ENCODE assay signal across 9 mouse cellular contexts in the genomic region with DNA sequence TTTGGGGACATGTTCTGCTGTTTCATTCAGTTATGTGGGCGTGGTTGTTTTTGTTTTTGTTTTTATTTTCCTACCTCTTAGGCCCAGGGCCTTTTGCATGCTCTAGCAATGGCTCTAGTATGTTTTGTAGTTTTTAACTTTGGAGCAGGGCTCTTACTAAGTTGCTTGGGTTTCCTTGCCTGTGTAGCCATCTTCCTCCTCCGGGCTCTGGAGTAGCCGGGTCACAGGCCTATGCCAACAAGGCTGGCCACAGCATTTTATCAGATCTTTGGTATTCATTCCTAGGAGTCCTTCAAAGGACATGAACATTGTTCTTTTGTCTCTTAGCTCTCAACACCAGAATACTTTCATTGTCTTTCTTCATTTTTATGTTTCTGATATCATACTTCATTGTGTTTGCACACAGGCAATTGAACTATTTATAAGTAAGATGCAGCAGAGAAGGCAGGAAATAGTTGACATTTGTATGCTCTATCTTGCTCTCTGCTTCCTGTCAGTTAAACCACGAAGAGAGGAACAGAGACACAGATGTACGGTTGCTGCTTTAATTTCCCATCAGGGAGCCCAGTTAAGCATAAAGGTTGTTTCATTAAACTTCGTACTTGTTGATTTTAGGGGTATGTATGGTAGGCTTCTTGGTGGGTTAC. TPM values are rescaled to one million over a fixed set of nuclear protein-coding genes. Genes with fewer than 3 reads are reported as not detected.
DNase-seq lines count a peak whose midpoint lies in the region; ATAC-seq and TF ChIP-seq lines count a peak whose summit lies in the region.
"Had no signal": no experiment of that assay in that cellular context is flagged by ENCODE, and none has a peak within 500 bp of the region (broad histone marks: within the 10 kb centered on the region; RNA-seq: fewer than 3 reads in every experiment).

No protein-coding gene starts in this region.

- H3K4me3 ChIP-seq in lung, embryonic 14.5 days (ENCODE audit: low read depth, low read length), result no peak overlapping the region
- H3K4me3 ChIP-seq in lung, adult 2 months (replicated peaks; ENCODE audit: extremely low read depth, low read depth, low read length), result no peak overlapping the region
- H3K4me3 ChIP-seq in stomach, embryonic 16.5 days (replicated peaks; ENCODE audit: low read length), result no peak overlapping the region
- H3K4me3 ChIP-seq in hindbrain, embryonic 16.5 days (ENCODE audit: low read length), result no peak overlapping the region

- H3K9me3 ChIP-seq in lung, embryonic 14.5 days (ENCODE audit: low read depth, low read length), result no peaks in the 10 kb centered on the region
- no peaks in the 10 kb centered on the region for H3K9me3 ChIP-seq in stomach, embryonic 16.5 days (replicated peaks; ENCODE audit: control insufficient read depth, low read length)
- no peaks in the 10 kb centered on the region for H3K9me3 ChIP-seq in hindbrain, embryonic 16.5 days (ENCODE audit: control insufficient read depth, low read length)

- no peak for ATAC-seq in lung, embryonic 14.5 days (ENCODE audit: insufficient read depth)
- no peak for ATAC-seq in stomach, embryonic 16.5 days (ENCODE audit: insufficient read depth, low FRiP score)
- no peak for ATAC-seq in hindbrain, embryonic 16.5 days
- ATAC-seq: midbrain, embryonic 16.5 days had no signal

- no peak for TF ChIP-seq CTCF in lung, embryonic 14.5 days (IDR thresholded peaks at IDR 0.05; ENCODE audit: low read depth)
- no peak for TF ChIP-seq CTCF in lung, adult 2 months (IDR thresholded peaks at IDR 0.05; ENCODE audit: insufficient read depth, low read length)

- H3K9ac ChIP-seq in lung, embryonic 14.5 days, result no peak overlapping the region
- no peak overlapping the region for H3K9ac ChIP-seq in stomach, embryonic 16.5 days (ENCODE audit: low read length)
- no peak overlapping the region for H3K9ac ChIP-seq in hindbrain, embryonic 16.5 days (ENCODE audit: low read depth, low read length)

- H3K4me1 ChIP-seq in lung, embryonic 14.5 days (ENCODE audit: insufficient read depth), result 0 out of 2 replicates have a peak, but pooled peaks cover 4% of the 10 kb centered on the region
- peaks cover 27% of the 10 kb centered on the region for H3K4me1 ChIP-seq in lung, adult 2 months (ENCODE audit: control insufficient read depth, insufficient read depth, low read length)
- peaks cover 30% of the 10 kb centered on the region for H3K4me1 ChIP-seq in stomach, embryonic 16.5 days (ENCODE audit: control insufficient read depth, insufficient read depth, low read length)
- no peaks in the 10 kb centered on the region for H3K4me1 ChIP-seq in hindbrain, embryonic 16.5 days (ENCODE audit: control insufficient read depth, insufficient read depth, low read depth, low read length)

- H3K36me3 ChIP-seq in lung, embryonic 14.5 days (ENCODE audit: insufficient read depth), result no peaks in the 10 kb centered on the region
- no peaks in the 10 kb centered on the region for H3K36me3 ChIP-seq in stomach, embryonic 16.5 days (ENCODE audit: control insufficient read depth, insufficient read depth, low read length)
- no peaks in the 10 kb centered on the region for H3K36me3 ChIP-seq in hindbrain, embryonic 16.5 days (ENCODE audit: control insufficient read depth, insufficient read depth, low read length)

- WGBS in lung, embryonic 14.5 days, result 54% methylated on average over 6 of the region's 6 CpGs
- 34% methylated on average over 6 of the region's 6 CpGs for WGBS in lung, adult 2 months
- 61% methylated on average over 6 of the region's 6 CpGs for WGBS in stomach, embryonic 16.5 days
- WGBS in hindbrain, embryonic 16.5 days, result 78% methylated on average over 6 of the region's 6 CpGs

- H3K27ac ChIP-seq in lung, embryonic 14.5 days (ENCODE audit: low read depth), result peak overlapping the region; percentile 16; the same call in 1 of the 2 replicates
- H3K27ac ChIP-seq in stomach, embryonic 16.5 days (ENCODE audit: low read length), result peak overlapping the region; percentile 5
- no peak overlapping the region for H3K27ac ChIP-seq in hindbrain, embryonic 16.5 days (ENCODE audit: low read depth, low read length)

- TF ChIP-seq POLR2A in lung, adult 2 months (IDR thresholded peaks at IDR 0.05; ENCODE audit: borderline replicate concordance, extremely low read depth, low read depth, low read length), result no peak

- DNase-seq in lung, embryonic 14.5 days, result no peak
- DNase-seq in lung, adult 2 months, result no peak
- DNase-seq in T-cell, adult 2 months (ENCODE audit: low spot score), result peak; percentile 51
- peak; percentile 85 for DNase-seq in induced T-regulatory cell, adult 2 months (ENCODE audit: low read depth)
- no peak for DNase-seq in right cerebral cortex, postnatal 36 days (ENCODE audit: low spot score in 2 of 2)
- DNase-seq: cerebellum, adult 2 months had no signal

- no peaks in the 10 kb centered on the region for H3K27me3 ChIP-seq in lung, embryonic 14.5 days (ENCODE audit: insufficient read depth, low read length)
- H3K27me3 ChIP-seq in stomach, embryonic 16.5 days (ENCODE audit: control insufficient read depth, insufficient read depth, low read length), result no peaks in the 10 kb centered on the region
- H3K27me3 ChIP-seq in hindbrain, embryonic 16.5 days (replicated peaks; ENCODE audit: control insufficient read depth, insufficient read depth, low read length), result no peaks in the 10 kb centered on the region

- H3K4me2 ChIP-seq in lung, embryonic 14.5 days, result no peak overlapping the region
- H3K4me2 ChIP-seq in stomach, embryonic 16.5 days (ENCODE audit: low read depth, low read length), result no peak overlapping the region
- no peak overlapping the region for H3K4me2 ChIP-seq in hindbrain, embryonic 16.5 days (ENCODE audit: low read length)

RNA-seq across cellular contexts. Expression of a gene that starts 40.3 kb away (rescaled TPM):
- polyA plus RNA-seq in lung, embryonic 14.5 days (2014; fragmentation: Nextera tagmentation; extraction: Ambion mirVana), result 44.3 and 46.1 TPM in 2 replicates
- 6.5 and 6.6 TPM in 2 replicates for polyA plus RNA-seq in lung, adult 2 months (2012; rRNA removed)
- 32.4 and 36.4 TPM in 2 replicates for polyA plus RNA-seq in stomach, embryonic 16.5 days (2015; fragmentation: Nextera tagmentation; extraction: Ambion mirVana)
- 38.7 and 38.9 TPM in 2 replicates for polyA plus RNA-seq in hindbrain, embryonic 16.5 days (2015; fragmentation: Nextera tagmentation; extraction: Ambion mirVana)

RNA-seq across cellular contexts. Expression of a gene that starts 40.6 kb away (rescaled TPM):
- polyA plus RNA-seq in lung, embryonic 14.5 days (2014; fragmentation: Nextera tagmentation; extraction: Ambion mirVana), result 19.2 and 20.2 TPM in 2 replicates
- polyA plus RNA-seq in lung, adult 2 months (2012; rRNA removed), result 16.9 and 20.9 TPM in 2 replicates
- polyA plus RNA-seq in stomach, embryonic 16.5 days (2015; fragmentation: Nextera tagmentation; extraction: Ambion mirVana), result 18.0 and 19.2 TPM in 2 replicates
- 1.7 and 2.4 TPM in 2 replicates for polyA plus RNA-seq in hindbrain, embryonic 16.5 days (2015; fragmentation: Nextera tagmentation; extraction: Ambion mirVana)

Comparison
In these comparisons a context has a peak if more than half of its experiments do, and no peak if none do; other contexts are left out.
1. DNase-seq: peak in T-cell, adult 2 months (single experiment) and induced T-regulatory cell, adult 2 months (single experiment); none in lung, embryonic 14.5 days (single experiment), lung, adult 2 months (single experiment) and right cerebral cortex, postnatal 36 days (0 of 2).